Mouse (Mus musculus) MEL (cell line): ENCODE data around the gene Kcnd3. TPM values are rescaled to one million over a fixed set of nuclear protein-coding genes. Genes with fewer than 3 reads are reported as not detected.

Source experiments
- DNase-seq: peaks from one replicate; pipeline ENCODE4 v3.0.0; 2011; ENCODE audit warnings: low read depth, low spot score
- H3K27ac ChIP-seq: 2 replicates; pipeline ENCODE4 v1.5.1; 2012; ENCODE audit warnings: low read depth, mild to moderate bottlenecking, control low read depth, low read length, moderate library complexity; ENCODE audit not compliant: control insufficient read depth
- H3K27me3 ChIP-seq, 2 experiments: fragments of 150-350 bp in 1 of 2; sonication (generic) in 1 of 2; 2 replicates each; pipeline ENCODE4 v1.6.1; 2012; ENCODE audit warnings: low read length in 2 of 2, mild to moderate bottlenecking in 2 of 2, improper control_type of control experiment in 1 of 2, moderate library complexity in 1 of 2; ENCODE audit not compliant: insufficient read depth in 2 of 2, control insufficient read depth in 1 of 2
- H3K36me3 ChIP-seq, 2 experiments: 2 replicates each; pipeline ENCODE4 v1.6.1; 2012 to 2014; ENCODE audit warnings: low read length in 2 of 2, improper control_type of control experiment in 1 of 2, inconsistent platforms in 1 of 2, mild to moderate bottlenecking in 1 of 2; ENCODE audit not compliant: insufficient read depth in 2 of 2, control insufficient read depth in 1 of 2
- H3K4me1 ChIP-seq, 2 experiments: fragments of 150-350 bp in 1 of 2; sonication (generic) in 1 of 2; 2 replicates each; pipeline ENCODE4 v1.6.1; 2012; ENCODE audit warnings: low read length in 2 of 2, improper control_type of control experiment in 1 of 2, mild to moderate bottlenecking in 1 of 2; ENCODE audit not compliant: insufficient read depth in 2 of 2, control insufficient read depth in 1 of 2
- H3K4me3 ChIP-seq, 2 experiments: fragments of 150-350 bp in 1 of 2; sonication (generic) in 1 of 2; 2 replicates each; pipeline ENCODE4 v1.5.1; 2012; ENCODE audit warnings: low read depth in 2 of 2, low read length in 2 of 2, mild to moderate bottlenecking in 2 of 2, moderate library complexity in 2 of 2, control low read depth in 1 of 2, improper control_type of control experiment in 1 of 2; ENCODE audit not compliant: control insufficient read depth in 1 of 2, insufficient read depth in 1 of 2
- H3K79me2 ChIP-seq: 2 replicates; pipeline ENCODE4 v1.6.1; 2012; ENCODE audit warnings: mild to moderate bottlenecking, low read length, moderate library complexity; ENCODE audit not compliant: control insufficient read depth, poor library complexity, insufficient read depth
- H3K9ac ChIP-seq: 2 replicates; pipeline ENCODE4 v1.6.1; 2012; ENCODE audit warnings: low read depth, mild to moderate bottlenecking, control low read depth, low read length, moderate library complexity; ENCODE audit not compliant: control insufficient read depth, poor library complexity, severe bottlenecking
- H3K9me3 ChIP-seq: fragments of 150-350 bp; sonication (generic); replicated peaks from 2 replicates; pipeline ENCODE4 v1.6.1; 2012; ENCODE audit warnings: mild to moderate bottlenecking, low read length, improper control_type of control experiment, moderate library complexity; ENCODE audit not compliant: insufficient read depth
- BHLHE40 ChIP-seq: IDR thresholded peaks from 2 replicates; pipeline ENCODE4 v1.6.1; 2012; ENCODE audit warnings: low read depth, mild to moderate bottlenecking, inconsistent platforms, low read length, improper control_type of control experiment, borderline replicate concordance
- CHD1 ChIP-seq: IDR thresholded peaks from 2 replicates; pipeline ENCODE4 v1.6.1; 2012; ENCODE audit warnings: low read depth, mild to moderate bottlenecking, inconsistent platforms, low read length, improper control_type of control experiment
- CHD2 ChIP-seq: IDR thresholded peaks from 2 replicates; pipeline ENCODE4 v1.6.1; 2011; ENCODE audit warnings: low read length, improper control_type of control experiment
- CTCF ChIP-seq, 3 experiments: IDR thresholded peaks in 2 of 3; conservative IDR thresholded peaks in 1 of 3; 2 replicates each; pipeline ENCODE4 v1.5.1; 2011 to 2012; ENCODE audit warnings: low read length in 3 of 3, low read depth in 2 of 3, mild to moderate bottlenecking in 2 of 3, improper control_type of control experiment in 1 of 3, inconsistent platforms in 1 of 3, mixed read lengths in 1 of 3, moderate library complexity in 1 of 3; ENCODE audit not compliant: control insufficient read depth in 1 of 3, insufficient read depth in 1 of 3, poor library complexity in 1 of 3, severe bottlenecking in 1 of 3
- E2F4 ChIP-seq: IDR thresholded peaks from 2 replicates; pipeline ENCODE4 v1.6.1; 2011; ENCODE audit warnings: low read depth, low read length, improper control_type of control experiment, borderline replicate concordance
- EP300 ChIP-seq, 2 experiments: IDR thresholded peaks; 2 replicates each; pipeline ENCODE4 v1.6.1; 2011; ENCODE audit warnings: improper control_type of control experiment in 2 of 2, low read length in 2 of 2, low read depth in 1 of 2, mild to moderate bottlenecking in 1 of 2
- GABPA ChIP-seq: IDR thresholded peaks from 2 replicates; pipeline ENCODE4 v1.6.1; 2012; ENCODE audit warnings: low read depth, mild to moderate bottlenecking, inconsistent platforms, low read length, improper control_type of control experiment, moderate library complexity
- GATA1 ChIP-seq: IDR thresholded peaks from 2 replicates; pipeline ENCODE4 v1.6.1; 2011; ENCODE audit warnings: low read depth, low read length, improper control_type of control experiment
- JUND ChIP-seq: IDR thresholded peaks from 2 replicates; pipeline ENCODE4 v1.6.1; 2011; ENCODE audit warnings: low read depth, mild to moderate bottlenecking, improper control_type of control experiment, low read length
- KAT2A ChIP-seq: conservative IDR thresholded peaks from 2 replicates; pipeline ENCODE4 v1.6.1; 2012; ENCODE audit warnings: low read depth, low read length, improper control_type of control experiment, inconsistent platforms
- MAFK ChIP-seq: IDR thresholded peaks from 2 replicates; pipeline ENCODE4 v1.6.1; 2011; ENCODE audit warnings: low read depth, mild to moderate bottlenecking, low read length, improper control_type of control experiment, borderline replicate concordance
- MAX ChIP-seq: IDR thresholded peaks from 2 replicates; pipeline ENCODE4 v1.6.1; 2011; ENCODE audit warnings: low read length, improper control_type of control experiment
- MAZ ChIP-seq: IDR thresholded peaks from 2 replicates; pipeline ENCODE4 v1.6.1; 2012; ENCODE audit warnings: low read depth, mild to moderate bottlenecking, inconsistent platforms, low read length, improper control_type of control experiment
- MXI1 ChIP-seq: IDR thresholded peaks from 2 replicates; pipeline ENCODE4 v1.6.1; 2011; ENCODE audit warnings: mild to moderate bottlenecking, low read depth, low read length, improper control_type of control experiment
- MYC ChIP-seq: IDR thresholded peaks from 2 replicates; pipeline ENCODE4 v1.6.1; 2011; ENCODE audit warnings: low read depth, mild to moderate bottlenecking, low read length, improper control_type of control experiment, moderate library complexity
- NELFE ChIP-seq: IDR thresholded peaks from 2 replicates; pipeline ENCODE4 v1.6.1; 2011; ENCODE audit warnings: low read depth, low read length, improper control_type of control experiment
- POLR2AphosphoS2 ChIP-seq: IDR thresholded peaks from 2 replicates; pipeline ENCODE4 v1.6.1; 2011; ENCODE audit warnings: low read length, improper control_type of control experiment
- POLR2AphosphoS5 ChIP-seq: IDR thresholded peaks from 2 replicates; pipeline ENCODE4 v1.6.1; 2012; ENCODE audit warnings: low read depth, borderline replicate concordance, mild to moderate bottlenecking, inconsistent platforms, low read length, moderate library complexity, mixed read lengths
- RAD21 ChIP-seq: IDR thresholded peaks from 2 replicates; pipeline ENCODE4 v1.6.1; 2011; ENCODE audit warnings: mild to moderate bottlenecking, low read depth, low read length, improper control_type of control experiment
- RCOR1 ChIP-seq: IDR thresholded peaks from 2 replicates; pipeline ENCODE4 v1.6.1; 2012; ENCODE audit warnings: low read depth, mild to moderate bottlenecking, inconsistent platforms, low read length, improper control_type of control experiment
- SIN3A ChIP-seq: IDR thresholded peaks from 2 replicates; pipeline ENCODE4 v1.6.1; 2012; ENCODE audit warnings: low read length, improper control_type of control experiment, inconsistent platforms
- TAL1 ChIP-seq: IDR thresholded peaks from 2 replicates; pipeline ENCODE4 v1.6.1; 2012; ENCODE audit warnings: mild to moderate bottlenecking, inconsistent platforms, low read length, moderate library complexity, mixed read lengths
- UBTF ChIP-seq: IDR thresholded peaks from 2 replicates; pipeline ENCODE4 v1.6.1; 2012; ENCODE audit warnings: low read depth, mild to moderate bottlenecking, inconsistent platforms, low read length, improper control_type of control experiment, moderate library complexity, borderline replicate concordance; ENCODE audit not compliant: insufficient read depth
- ZMIZ1 ChIP-seq: IDR thresholded peaks from 2 replicates; pipeline ENCODE4 v1.6.1; 2012; ENCODE audit warnings: low read depth, mild to moderate bottlenecking, inconsistent platforms, low read length, improper control_type of control experiment, moderate library complexity
- ZNF384 ChIP-seq: IDR thresholded peaks from 2 replicates; pipeline ENCODE4 v1.6.1; 2012; ENCODE audit warnings: low read depth, mild to moderate bottlenecking, inconsistent platforms, low read length, improper control_type of control experiment
- polyA plus RNA-seq, 2 experiments: library from polyadenylated mRNA; stranded (reverse) in 1 of 2; unstranded in 1 of 2; fragments of >175 nt in 1 of 2; fragments of >200 nt in 1 of 2; gene quantifications; 2 replicates each; pipeline versions ENCODE4 v1.2.1 to v1.2.4; 2012; ENCODE audit warnings: low replicate concordance in 2 of 2, low read depth in 1 of 2; ENCODE audit not compliant: insufficient read length in 2 of 2, insufficient read depth in 1 of 2, missing spikeins in 1 of 2
- total RNA-seq: library from RNA; depleted of rRNA; stranded (reverse); fragments of 300-350 nt; gene quantifications from 2 replicates; pipeline ENCODE4 v1.2.3, GENCODE M21; 2012

Kcnd3 gene
- total and polyA plus RNA-seq, 3 experiments, result 0.01 TPM; not detected in 2

DNA sequence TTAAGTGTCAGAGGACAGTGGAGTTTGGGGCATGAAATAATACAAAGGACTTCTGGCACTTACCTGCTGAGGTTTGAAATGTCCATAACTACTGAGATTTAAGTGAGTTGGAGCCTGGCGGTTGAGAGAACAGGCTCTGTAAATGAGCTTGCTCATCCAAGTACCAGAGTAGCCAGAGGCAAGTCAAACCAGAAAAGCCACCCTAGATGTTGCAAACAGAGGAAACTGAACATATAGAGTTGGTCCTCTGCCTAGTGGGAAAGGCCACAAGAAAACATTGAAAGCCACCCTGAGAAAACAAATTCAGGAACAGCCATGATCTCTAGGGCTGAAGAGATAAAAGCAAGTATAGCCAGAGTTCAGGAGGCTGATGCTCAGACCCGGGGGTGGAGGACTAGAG, 121.0 kb downstream of the Kcnd3 start:
- Histone ChIP-seq H3K9me3 (no peaks in the 10 kb centered on the region), H3K9ac (no peak overlapping the region), H3K27me3 (no peaks in the 10 kb centered on the region), H3K4me1 (no peaks in the 10 kb centered on the region), H3K4me3 (no peak overlapping the region), H3K36me3 (no peaks in the 10 kb centered on the region), H3K79me2 (no peaks in the 10 kb centered on the region), H3K27ac (no peak overlapping the region)
- no peak for DNase-seq
- no peak for TF ChIP-seq CTCF (IDR thresholded peaks at IDR 0.05 in 2 of 3, conservative IDR thresholded peaks at IDR 0.05 in 1 of 3; ENCODE audit: control insufficient read depth in 1 of 3, insufficient read depth in 1 of 3, low read depth in 2 of 3, low read length in 3 of 3, poor library complexity in 1 of 3, severe bottlenecking in 1 of 3)
- no peak for TF ChIP-seq MAZ
- no peak for TF ChIP-seq POLR2AphosphoS2
- no peak for TF ChIP-seq TAL1
- TF ChIP-seq MAX, result no peak
- no peak for TF ChIP-seq KAT2A
- TF ChIP-seq BHLHE40, result no peak
- TF ChIP-seq POLR2AphosphoS5, result no peak
- no peak for TF ChIP-seq EP300 (IDR thresholded peaks at IDR 0.05; ENCODE audit: low read depth in 1 of 2, low read length in 2 of 2)
- no peak for TF ChIP-seq CHD1
- TF ChIP-seq MYC, result no peak
- no peak for TF ChIP-seq GATA1
- no peak for TF ChIP-seq NELFE

DNA sequence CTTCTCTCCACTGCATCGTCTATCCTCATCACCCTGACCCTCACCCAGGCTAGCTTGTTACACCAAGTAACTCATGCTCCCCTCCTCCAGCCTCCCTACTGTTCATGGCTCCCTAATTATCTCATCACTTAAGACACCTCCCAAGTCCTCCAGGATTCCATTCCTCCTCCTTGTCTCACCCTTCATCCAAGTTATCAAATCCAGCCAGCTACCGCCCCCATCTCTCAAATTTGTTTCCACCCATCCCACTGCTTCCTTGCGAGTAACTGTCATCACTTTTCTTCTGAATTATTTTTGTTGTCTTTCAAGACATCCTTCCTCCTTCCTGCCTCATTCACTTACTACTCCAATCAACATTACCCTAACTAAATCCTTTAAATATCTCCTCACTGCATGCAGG, 126.2 kb downstream of the Kcnd3 start:
- H3K27me3 ChIP-seq, result no peaks in the 10 kb centered on the region

More for the DNA sequence above, 126.2 kb downstream of the Kcnd3 start:
- no peak for DNase-seq
- Histone ChIP-seq H3K9ac (no peak overlapping the region), H3K9me3 (no peaks in the 10 kb centered on the region), H3K79me2 (no peaks in the 10 kb centered on the region), H3K27ac (no peak overlapping the region), H3K4me3 (no peak overlapping the region), H3K4me1 (no peaks in the 10 kb centered on the region), H3K36me3 (no peaks in the 10 kb centered on the region)
- TF ChIP-seq UBTF (no peak), ZNF384 (no peak), NELFE (no peak), JUND (no peak), RAD21 (no peak), CHD2 (no peak), E2F4 (no peak), EP300 (IDR thresholded peaks at IDR 0.05; ENCODE audit: low read depth in 1 of 2, low read length in 2 of 2) (no peak), MXI1 (no peak), RCOR1 (no peak), MAFK (no peak), MAZ (no peak), SIN3A (no peak), GABPA (no peak), ZMIZ1 (no peak)
